Mouse (Mus musculus): ENCODE results near the gene Plekha1.

- TF ChIP-seq ZNF384 (IDR thresholded peaks at IDR 0.05; ENCODE audit: low read depth, low read length) (no peak), CHD2 (IDR thresholded peaks at IDR 0.05; ENCODE audit: low read depth, low read length) (no peak), HCFC1 (IDR thresholded peaks at IDR 0.05; ENCODE audit: borderline replicate concordance, insufficient read depth, low read length) (no peak), ZC3H11A (IDR thresholded peaks at IDR 0.05; ENCODE audit: borderline replicate concordance, low read depth, low read length) (no peak), MAFK (IDR thresholded peaks at IDR 0.05; ENCODE audit: insufficient read depth, low read depth, low read length) (no peak)
Observed at GRCm38 (mm10) chr7:130953376-130953775, 87.8 kb downstream of the Plekha1 start.

Measured in ES-E14 (cell line).